8 mouse cellular contexts compared by ENCODE assay signal in the genomic region with DNA sequence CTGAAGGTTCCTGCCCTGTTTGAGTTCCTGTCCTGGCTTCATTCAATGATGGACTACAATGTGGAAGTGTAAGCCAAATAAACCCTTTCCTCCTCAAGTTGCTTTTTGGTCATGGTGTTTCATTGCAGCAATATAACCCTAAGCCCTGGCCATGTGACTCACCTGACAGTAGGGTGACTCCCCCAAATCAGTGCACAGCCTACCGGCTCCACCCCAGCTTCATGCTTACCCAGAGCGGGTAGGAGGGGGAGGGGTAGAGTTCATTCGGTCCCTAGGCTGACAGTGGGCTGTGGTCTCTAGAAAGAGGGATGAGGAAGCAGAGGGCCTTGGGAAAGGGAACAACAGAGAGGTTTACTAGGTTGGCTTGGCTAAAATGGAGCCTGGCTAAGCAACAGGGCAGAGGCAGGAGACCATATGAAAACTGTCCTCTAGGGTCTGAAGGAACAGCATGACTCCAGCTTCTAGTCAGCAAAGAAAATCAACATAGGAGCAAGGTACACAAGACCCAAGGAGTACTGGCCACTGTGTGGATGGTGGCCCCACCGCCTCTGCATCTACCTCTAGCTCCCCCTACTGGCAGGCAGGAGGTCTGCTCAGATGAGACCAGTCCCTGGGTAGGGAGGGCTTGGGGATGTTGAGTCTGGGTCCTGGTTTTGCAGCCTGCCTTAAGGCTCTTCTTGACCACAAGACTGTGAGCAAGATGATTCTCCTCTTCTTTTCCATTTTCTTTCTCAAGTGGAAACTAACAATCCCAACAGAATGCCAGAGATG. TPM values are rescaled to one million over a fixed set of nuclear protein-coding genes. Genes with fewer than 3 reads are reported as not detected.
A peak's percentile ranks its signal among the peaks of the same experiment; 100 is the strongest.
DNase-seq lines count a peak whose midpoint lies in the region; ATAC-seq and TF ChIP-seq lines count a peak whose summit lies in the region.
"Had no signal": no experiment of that assay in that cellular context is flagged by ENCODE, and none has a peak within 500 bp of the region (broad histone marks: within the 10 kb centered on the region; RNA-seq: fewer than 3 reads in every experiment).

No protein-coding gene starts in this region.

- no peaks in the 10 kb centered on the region for H3K36me3 ChIP-seq in testis, adult 2 months (ENCODE audit: control insufficient read depth, insufficient read depth, low read length)
- no peaks in the 10 kb centered on the region for H3K36me3 ChIP-seq in lung, embryonic 14.5 days (ENCODE audit: insufficient read depth)

- DNase-seq in testis, postnatal 10 days (ENCODE audit: low spot score) = no peak
- DNase-seq in lung, embryonic 14.5 days = no peak
- peak; percentile 57 for DNase-seq in thymus, postnatal 4 days
- DNase-seq in right cerebral cortex, postnatal 10 days (ENCODE audit: low spot score in 2 of 2) = no peak
- DNase-seq in layer of hippocampus, adult 8-10 months (ENCODE audit: low spot score in 2 of 2) = no peak
- DNase-seq: cerebellum, adult 9-10 months had no signal

- no peak for ATAC-seq in lung, embryonic 14.5 days (ENCODE audit: insufficient read depth)

- H3K9me3 ChIP-seq in lung, embryonic 14.5 days (ENCODE audit: low read depth, low read length) = no peaks in the 10 kb centered on the region

- no peak overlapping the region for H3K4me3 ChIP-seq in testis, adult 2 months (ENCODE audit: control insufficient read depth, low read depth, low read length)
- H3K4me3 ChIP-seq in bone marrow macrophage, adult 2 months (ENCODE audit: insufficient read depth, low read length) = no peak overlapping the region
- H3K4me3 ChIP-seq in lung, embryonic 14.5 days (ENCODE audit: low read depth, low read length) = no peak overlapping the region

- H3K27me3 ChIP-seq in testis, adult 2 months (ENCODE audit: control insufficient read depth, insufficient read depth, low read length) = no peaks in the 10 kb centered on the region
- no peaks in the 10 kb centered on the region for H3K27me3 ChIP-seq in lung, embryonic 14.5 days (ENCODE audit: insufficient read depth, low read length)

- H3K4me2 ChIP-seq in lung, embryonic 14.5 days = no peak overlapping the region

- TF ChIP-seq CTCF in testis, adult 2 months (IDR thresholded peaks at IDR 0.05; ENCODE audit: control insufficient read depth, insufficient read depth, insufficient replicate concordance, low read depth, low read length) = peak; percentile 96; the same call in 1 of the 2 replicates
- peak; percentile 55; the same call in 1 of the 2 replicates for TF ChIP-seq CTCF in bone marrow macrophage, adult 2 months (IDR thresholded peaks at IDR 0.05; ENCODE audit: low read depth, low read length)
- peak; percentile 69 for TF ChIP-seq CTCF in lung, embryonic 14.5 days (IDR thresholded peaks at IDR 0.05; ENCODE audit: low read depth)

- 54% methylated on average over 4 of the region's 4 CpGs for WGBS in lung, embryonic 14.5 days

- H3K27ac ChIP-seq in testis, adult 2 months (ENCODE audit: control insufficient read depth, insufficient read depth, low read depth, low read length) = no peak overlapping the region
- H3K27ac ChIP-seq in bone marrow macrophage, adult 2 months (ENCODE audit: insufficient read depth, low read depth, low read length) = no peak overlapping the region
- no peak overlapping the region for H3K27ac ChIP-seq in lung, embryonic 14.5 days (ENCODE audit: low read depth)

- TF ChIP-seq POLR2A in testis, adult 2 months (IDR thresholded peaks at IDR 0.05; ENCODE audit: control insufficient read depth, low read depth, low read length) = no peak
- no peak for TF ChIP-seq POLR2A in bone marrow macrophage, adult 2 months (IDR thresholded peaks at IDR 0.05; ENCODE audit: borderline replicate concordance, low read depth, low read length)

- no peaks in the 10 kb centered on the region for H3K4me1 ChIP-seq in testis, adult 2 months (ENCODE audit: control insufficient read depth, insufficient read depth, low read length)
- no peaks in the 10 kb centered on the region for H3K4me1 ChIP-seq in bone marrow macrophage, adult 2 months (ENCODE audit: control insufficient read depth, insufficient read depth, low read length)
- H3K4me1 ChIP-seq in lung, embryonic 14.5 days (ENCODE audit: insufficient read depth) = no peaks in the 10 kb centered on the region

- no peak overlapping the region for H3K9ac ChIP-seq in lung, embryonic 14.5 days

RNA-seq across cellular contexts. Expression of a gene that starts 25.9 kb away (rescaled TPM):
- polyA plus RNA-seq in testis, adult 2 months (2012; rRNA removed) = 2.4 and 4.8 TPM in 2 replicates
- polyA plus RNA-seq in bone marrow macrophage, adult 2 months (2012; ENCODE audit: insufficient read depth, insufficient read length, missing spikeins) = 1.7 and 3.1 TPM in 2 replicates
- polyA plus RNA-seq in lung, embryonic 14.5 days (2014; fragmentation: Nextera tagmentation; extraction: Ambion mirVana) = 22.9 and 32.3 TPM in 2 replicates
- 10 to 100 TPM; 10.3 to 13.7 (median 11.0) TPM for total RNA-seq in layer of hippocampus, adult 8-10 months (2022)

RNA-seq across cellular contexts. Expression of a gene that starts 29.9 kb away (rescaled TPM):
- polyA plus RNA-seq in testis, adult 2 months (2012; rRNA removed) = 146 and 168 TPM in 2 replicates
- polyA plus RNA-seq in bone marrow macrophage, adult 2 months (2012; ENCODE audit: insufficient read depth, insufficient read length, missing spikeins) = 1.6 and 2.8 TPM in 2 replicates
- polyA plus RNA-seq in lung, embryonic 14.5 days (2014; fragmentation: Nextera tagmentation; extraction: Ambion mirVana) = 8.1 and 8.8 TPM in 2 replicates
- total RNA-seq in layer of hippocampus, adult 8-10 months (2022) = 100 to 1,000 TPM; 165 to 192 (median 179) TPM

Comparison
In these comparisons a context has a peak if more than half of its experiments do, and no peak if none do; other contexts are left out.
1. RNA of a gene that starts 29.9 kb away (polyA plus RNA-seq): 146 to 168 TPM in testis, adult 2 months; 8.1 to 8.8 TPM in lung, embryonic 14.5 days and 1.6 to 2.8 TPM in bone marrow macrophage, adult 2 months; every median in the first group is over 10 times any median in the second.
2. Peak in every context shown above with its lines, with median percentiles within 50 percentile points of each other: CTCF ChIP-seq.